Mouse (Mus musculus) frontal cortex, postnatal 36 days (tissue): ENCODE measurements around the gene Aebp1.

Experiments
- DNase-seq, 2 experiments: peaks; one replicate each; pipeline ENCODE4 v3.0.0; 2022; ENCODE audit warnings: low spot score in 2 of 2

Aebp1 gene

GRCm38 (mm10) chr11:5861678-5862393 lies at the start of gene Aebp1:
Gene Aebp1, plus strand, starts transcription at chr11:5861947.
- no peak for DNase-seq

GRCm38 (mm10) chr11:5813381-5813780 lies 48.4 kb upstream of the Aebp1 start:
- DNase-seq: no peak

GRCm38 (mm10) chr11:5819223-5819622 lies 42.5 kb upstream of the Aebp1 start:
- no peak for DNase-seq

- no peak for DNase-seq
These were observed 36.3 kb upstream of the Aebp1 start for GRCm38 (mm10) chr11:5825432-5825831.

- DNase-seq: no peak
These were observed 33.8 kb upstream of the Aebp1 start for GRCm38 (mm10) chr11:5827931-5828330.

- no peak for DNase-seq
These were observed 33.1 kb upstream of the Aebp1 start for GRCm38 (mm10) chr11:5828509-5829191.

GRCm38 (mm10) chr11:5829327-5829726 lies 32.4 kb upstream of the Aebp1 start:
- DNase-seq: no peak

GRCm38 (mm10) chr11:5834506-5834905 lies 27.2 kb upstream of the Aebp1 start:
- no peak for DNase-seq

GRCm38 (mm10) chr11:5835057-5835456 lies 26.7 kb upstream of the Aebp1 start:
- DNase-seq: no peak

- DNase-seq: peak in 1 of 2 experiments; percentile 22
These were observed 25.6 kb upstream of the Aebp1 start for GRCm38 (mm10) chr11:5836126-5836525.

GRCm38 (mm10) chr11:5837251-5838246 lies 24.2 kb upstream of the Aebp1 start, which contains the start of gene Polm:
Gene Polm, minus strand, starts transcription at chr11:5838016.
- peak; percentile 80 to 86 for DNase-seq

- no peak for DNase-seq
These were observed 21.4 kb upstream of the Aebp1 start for GRCm38 (mm10) chr11:5840346-5840745.

GRCm38 (mm10) chr11:5841751-5842150 lies 20.0 kb upstream of the Aebp1 start:
- DNase-seq: no peak

- DNase-seq: no peak
These were observed 18.6 kb upstream of the Aebp1 start for GRCm38 (mm10) chr11:5843131-5843530.

GRCm38 (mm10) chr11:5846639-5847345 lies 15.0 kb upstream of the Aebp1 start:
- DNase-seq: no peak

GRCm38 (mm10) chr11:5848741-5849140 lies 13.0 kb upstream of the Aebp1 start:
- peak; percentile 36 to 65 for DNase-seq

GRCm38 (mm10) chr11:5849316-5849715 lies 12.4 kb upstream of the Aebp1 start:
- DNase-seq: no peak

- DNase-seq: no peak
These were observed 11.3 kb upstream of the Aebp1 start for GRCm38 (mm10) chr11:5850452-5850851.

GRCm38 (mm10) chr11:5851021-5851736 lies 10.6 kb upstream of the Aebp1 start:
- DNase-seq: no peak

- no peak for DNase-seq
These were observed 9.4 kb upstream of the Aebp1 start for GRCm38 (mm10) chr11:5852314-5852713.

GRCm38 (mm10) chr11:5855481-5855880 lies 6.3 kb upstream of the Aebp1 start:
- DNase-seq: no peak
